20 mouse cellular contexts compared by ENCODE assay signal in the genomic region with DNA sequence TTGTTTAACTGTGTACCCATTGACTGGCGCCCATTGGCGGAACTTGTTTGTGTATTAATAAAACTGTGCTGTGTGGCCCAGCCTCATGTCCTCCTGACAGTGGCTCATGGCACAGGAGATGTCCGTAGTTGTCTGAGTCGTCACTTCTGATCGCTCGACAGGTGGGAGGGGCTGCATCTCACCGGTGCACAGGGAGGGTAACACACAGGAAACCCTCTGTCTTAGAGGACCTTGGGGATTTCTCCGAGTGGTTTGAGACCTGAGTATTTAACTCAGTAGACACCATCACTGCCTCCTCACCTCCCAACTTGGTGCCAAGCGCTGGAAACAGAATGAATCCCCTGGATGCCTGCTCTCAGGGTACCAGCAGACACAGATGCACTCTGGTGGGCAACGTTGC.
"Had no signal": no experiment of that assay in that cellular context is flagged by ENCODE, and none has a peak within 500 bp of the region (broad histone marks: within the 10 kb centered on the region; RNA-seq: fewer than 3 reads in every experiment).

No protein-coding gene starts in this region.

- DNase-seq: kidney, adult 2 months; kidney, postnatal 25 days; layer of hippocampus, adult 9-11 months; liver; lung, adult 18-20 months; lung, postnatal 10 days; lung, postnatal 36 days; right cerebral cortex, adult 18-20 months; right cerebral cortex, postnatal 14 days; right cerebral cortex, postnatal 4 days had no signal

- H3K27ac ChIP-seq: kidney, postnatal 0 days; layer of hippocampus, adult 2 months; limb, embryonic 10.5 days; limb, embryonic 13.5 days; liver, embryonic 12.5 days; liver, embryonic 15.5 days; lung, embryonic 15.5 days; neural tube, embryonic 12.5 days; neural tube, embryonic 15.5 days; stomach, postnatal 0 days had no signal

- H3K27me3 ChIP-seq: limb, embryonic 13.5 days; liver, embryonic 12.5 days; liver, embryonic 15.5 days; lung, embryonic 15.5 days; neural tube, embryonic 12.5 days; neural tube, embryonic 15.5 days had no signal

- H3K9me3 ChIP-seq: limb, embryonic 10.5 days; limb, embryonic 13.5 days; liver, embryonic 12.5 days; liver, embryonic 15.5 days; lung, embryonic 15.5 days; neural tube, embryonic 12.5 days; neural tube, embryonic 15.5 days had no signal

- H3K4me3 ChIP-seq: layer of hippocampus, adult 2 months; limb, embryonic 10.5 days; limb, embryonic 13.5 days; liver, embryonic 12.5 days; liver, embryonic 15.5 days; lung, embryonic 15.5 days; neural tube, embryonic 12.5 days; neural tube, embryonic 15.5 days had no signal

- H3K36me3 ChIP-seq: liver, embryonic 12.5 days; liver, embryonic 15.5 days had no signal

- ATAC-seq: liver, embryonic 12.5 days had no signal

- H3K4me1 ChIP-seq: limb, embryonic 10.5 days; limb, embryonic 13.5 days; liver, embryonic 12.5 days; liver, embryonic 15.5 days; lung, embryonic 15.5 days; neural tube, embryonic 12.5 days had no signal
